In the genomic region with DNA sequence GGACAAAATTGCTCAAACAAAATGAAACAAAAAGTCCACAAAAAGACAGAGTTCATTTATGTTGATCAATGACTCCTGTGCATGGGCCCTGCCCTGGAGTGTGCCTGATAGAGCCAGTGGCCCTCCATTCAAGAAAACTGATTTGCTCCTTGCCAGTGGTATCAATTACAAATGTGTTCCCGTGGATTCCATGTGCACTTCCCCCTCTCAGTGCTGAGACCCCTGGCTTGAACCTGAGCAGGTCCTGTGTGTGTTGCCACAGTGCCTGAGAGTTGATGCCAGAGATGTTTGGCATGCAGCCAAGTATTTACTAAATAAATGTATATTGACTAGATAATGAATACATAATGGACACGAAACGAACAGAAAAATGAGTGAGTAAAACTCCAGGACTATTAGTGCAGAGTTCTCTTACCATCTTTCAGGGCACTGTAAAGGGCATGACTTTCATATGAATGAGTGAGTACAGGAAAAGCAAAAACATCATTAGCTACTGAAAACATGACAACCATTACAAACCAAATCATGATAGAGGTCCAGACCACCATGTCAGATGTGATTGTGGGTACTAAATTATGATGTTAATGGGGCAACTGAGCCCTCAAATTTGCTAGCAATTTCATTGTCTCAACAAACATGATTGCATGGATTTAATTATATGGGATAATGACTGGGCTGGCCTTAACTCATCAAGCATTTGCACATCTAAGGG, we compare ENCODE assay signal across 21 mouse cellular contexts.
A peak's percentile ranks its signal among the peaks of the same experiment; 100 is the strongest.
DNase-seq lines count a peak whose midpoint lies in the region; ATAC-seq lines count a peak whose summit lies in the region.
"Had no signal": no experiment of that assay in that cellular context is flagged by ENCODE, and none has a peak within 500 bp of the region (broad histone marks: within the 10 kb centered on the region; RNA-seq: fewer than 3 reads in every experiment).

No protein-coding gene starts in this region.

- no peak overlapping the region for H3K4me2 ChIP-seq in forebrain, embryonic 11.5 days (ENCODE audit: low read depth, low read length, severe bottlenecking)
- H3K4me2 ChIP-seq in neural tube, embryonic 13.5 days, result no peak overlapping the region
- H3K4me2 ChIP-seq in neural tube, embryonic 15.5 days, result no peak overlapping the region
- H3K4me2 ChIP-seq in hindbrain, embryonic 15.5 days, result no peak overlapping the region
- no peak overlapping the region for H3K4me2 ChIP-seq in intestine, embryonic 15.5 days (replicated peaks)
- H3K4me2 ChIP-seq: embryonic facial prominence, embryonic 15.5 days; midbrain, embryonic 12.5 days had no signal

- no peak for DNase-seq in forebrain, embryonic 11.5 days (ENCODE audit: low spot score)
- DNase-seq in forebrain, embryonic 10.5 days (ENCODE audit: extremely low spot score, low spot score), result no peak
- DNase-seq in thymus, postnatal 14 days, result no peak
- DNase-seq: adrenal gland, postnatal 10 days; cerebellum, adult 18-20 months; gastrocnemius, adult 2 months; heart, adult 11 months; heart, postnatal 4 days; kidney, adult 11 months; kidney, postnatal 14 days; left cerebral cortex, postnatal 4 days; lung, adult 18-20 months; lung, postnatal 36 days; right cerebral cortex, adult 18-20 months had no signal

- no peak overlapping the region for H3K9ac ChIP-seq in forebrain, embryonic 11.5 days (ENCODE audit: low read length)
- H3K9ac ChIP-seq in neural tube, embryonic 13.5 days, result no peak overlapping the region
- no peak overlapping the region for H3K9ac ChIP-seq in neural tube, embryonic 15.5 days (replicated peaks)
- no peak overlapping the region for H3K9ac ChIP-seq in hindbrain, embryonic 15.5 days
- H3K9ac ChIP-seq in intestine, embryonic 15.5 days, result no peak overlapping the region
- H3K9ac ChIP-seq: embryonic facial prominence, embryonic 15.5 days; midbrain, embryonic 12.5 days had no signal

- H3K4me3 ChIP-seq in forebrain, embryonic 11.5 days (ENCODE audit: low read depth, low read length), result no peak overlapping the region
- no peak overlapping the region for H3K4me3 ChIP-seq in forebrain, embryonic 10.5 days
- no peak overlapping the region for H3K4me3 ChIP-seq in neural tube, embryonic 13.5 days
- no peak overlapping the region for H3K4me3 ChIP-seq in neural tube, embryonic 15.5 days (replicated peaks)
- no peak overlapping the region for H3K4me3 ChIP-seq in hindbrain, embryonic 15.5 days
- no peak overlapping the region for H3K4me3 ChIP-seq in intestine, embryonic 15.5 days (replicated peaks)
- H3K4me3 ChIP-seq: embryonic facial prominence, embryonic 15.5 days; gastrocnemius, adult 2 months; midbrain, embryonic 12.5 days had no signal

- peak; percentile 51 for ATAC-seq in forebrain, embryonic 11.5 days (replicated peaks; ENCODE audit: low FRiP score)
- peak; percentile 65; the same call in 1 of the 2 replicates for ATAC-seq in neural tube, embryonic 13.5 days (ENCODE audit: low read depth)
- no peak for ATAC-seq in neural tube, embryonic 15.5 days (ENCODE audit: low FRiP score)
- 0 out of 2 replicates have a peak, but pooled peaks have one; percentile 38 for ATAC-seq in hindbrain, embryonic 15.5 days (ENCODE audit: low FRiP score, low read depth)
- no peak for ATAC-seq in intestine, embryonic 15.5 days

- no peak overlapping the region for H3K27ac ChIP-seq in forebrain, embryonic 11.5 days (ENCODE audit: low read depth, low read length)
- no peak overlapping the region for H3K27ac ChIP-seq in forebrain, embryonic 10.5 days
- H3K27ac ChIP-seq in neural tube, embryonic 13.5 days (replicated peaks), result no peak overlapping the region
- no peak overlapping the region for H3K27ac ChIP-seq in neural tube, embryonic 15.5 days (replicated peaks)
- no peak overlapping the region for H3K27ac ChIP-seq in hindbrain, embryonic 15.5 days (replicated peaks)
- H3K27ac ChIP-seq in intestine, embryonic 15.5 days, result no peak overlapping the region
- H3K27ac ChIP-seq: embryonic facial prominence, embryonic 15.5 days; gastrocnemius, adult 2 months; midbrain, embryonic 12.5 days had no signal

- H3K9me3 ChIP-seq in forebrain, embryonic 11.5 days (ENCODE audit: control insufficient read depth, low read length), result no peaks in the 10 kb centered on the region
- no peaks in the 10 kb centered on the region for H3K9me3 ChIP-seq in forebrain, embryonic 10.5 days
- H3K9me3 ChIP-seq in neural tube, embryonic 13.5 days, result no peaks in the 10 kb centered on the region
- no peaks in the 10 kb centered on the region for H3K9me3 ChIP-seq in neural tube, embryonic 15.5 days (replicated peaks)
- H3K9me3 ChIP-seq in hindbrain, embryonic 15.5 days, result no peaks in the 10 kb centered on the region
- no peaks in the 10 kb centered on the region for H3K9me3 ChIP-seq in intestine, embryonic 15.5 days
- H3K9me3 ChIP-seq: embryonic facial prominence, embryonic 15.5 days; midbrain, embryonic 12.5 days had no signal

- WGBS in forebrain, embryonic 11.5 days, result 73% methylated on average over 3 of the region's 3 CpGs
- 78% methylated on average over 3 of the region's 3 CpGs for WGBS in forebrain, embryonic 10.5 days
- 60% methylated on average over 3 of the region's 3 CpGs for WGBS in neural tube, embryonic 13.5 days
- 40% methylated on average over 3 of the region's 3 CpGs for WGBS in neural tube, embryonic 15.5 days
- 38% methylated on average over 3 of the region's 3 CpGs for WGBS in hindbrain, embryonic 15.5 days
- 75% methylated on average over 3 of the region's 3 CpGs for WGBS in intestine, embryonic 15.5 days

- no peaks in the 10 kb centered on the region for H3K36me3 ChIP-seq in forebrain, embryonic 11.5 days (ENCODE audit: control insufficient read depth, insufficient read depth, low read length)
- no peaks in the 10 kb centered on the region for H3K36me3 ChIP-seq in forebrain, embryonic 10.5 days (replicated peaks)
- no peaks in the 10 kb centered on the region for H3K36me3 ChIP-seq in neural tube, embryonic 13.5 days
- H3K36me3 ChIP-seq in neural tube, embryonic 15.5 days, result no peaks in the 10 kb centered on the region
- H3K36me3 ChIP-seq in hindbrain, embryonic 15.5 days, result no peaks in the 10 kb centered on the region
- no peaks in the 10 kb centered on the region for H3K36me3 ChIP-seq in intestine, embryonic 15.5 days
- H3K36me3 ChIP-seq: embryonic facial prominence, embryonic 15.5 days; midbrain, embryonic 12.5 days had no signal

- H3K27me3 ChIP-seq in forebrain, embryonic 11.5 days (ENCODE audit: control insufficient read depth, insufficient read depth, low read length), result no peaks in the 10 kb centered on the region
- no peaks in the 10 kb centered on the region for H3K27me3 ChIP-seq in forebrain, embryonic 10.5 days (ENCODE audit: poor library complexity, severe bottlenecking)
- H3K27me3 ChIP-seq in neural tube, embryonic 13.5 days, result no peaks in the 10 kb centered on the region
- no peaks in the 10 kb centered on the region for H3K27me3 ChIP-seq in neural tube, embryonic 15.5 days (replicated peaks)
- H3K27me3 ChIP-seq in hindbrain, embryonic 15.5 days, result no peaks in the 10 kb centered on the region
- no peaks in the 10 kb centered on the region for H3K27me3 ChIP-seq in intestine, embryonic 15.5 days (replicated peaks)
- H3K27me3 ChIP-seq: CH12.LX; embryonic facial prominence, embryonic 15.5 days; midbrain, embryonic 12.5 days had no signal

- H3K4me1 ChIP-seq in forebrain, embryonic 11.5 days (replicated peaks; ENCODE audit: control insufficient read depth, insufficient read depth, low read length), result no peaks in the 10 kb centered on the region
- H3K4me1 ChIP-seq in forebrain, embryonic 10.5 days, result no peaks in the 10 kb centered on the region
- H3K4me1 ChIP-seq in neural tube, embryonic 13.5 days (replicated peaks), result no peaks in the 10 kb centered on the region
- H3K4me1 ChIP-seq in neural tube, embryonic 15.5 days, result no peaks in the 10 kb centered on the region
- no peaks in the 10 kb centered on the region for H3K4me1 ChIP-seq in hindbrain, embryonic 15.5 days (replicated peaks)
- H3K4me1 ChIP-seq in intestine, embryonic 15.5 days (replicated peaks), result no peaks in the 10 kb centered on the region
- H3K4me1 ChIP-seq: embryonic facial prominence, embryonic 15.5 days; midbrain, embryonic 12.5 days had no signal

Comparison
In these comparisons a context has a peak if more than half of its experiments do, and no peak if none do; other contexts are left out.
1. ATAC-seq: peak in forebrain, embryonic 11.5 days (single experiment), neural tube, embryonic 13.5 days (single experiment) and hindbrain, embryonic 15.5 days (single experiment); none in neural tube, embryonic 15.5 days (single experiment) and intestine, embryonic 15.5 days (single experiment).